In the genomic region with DNA sequence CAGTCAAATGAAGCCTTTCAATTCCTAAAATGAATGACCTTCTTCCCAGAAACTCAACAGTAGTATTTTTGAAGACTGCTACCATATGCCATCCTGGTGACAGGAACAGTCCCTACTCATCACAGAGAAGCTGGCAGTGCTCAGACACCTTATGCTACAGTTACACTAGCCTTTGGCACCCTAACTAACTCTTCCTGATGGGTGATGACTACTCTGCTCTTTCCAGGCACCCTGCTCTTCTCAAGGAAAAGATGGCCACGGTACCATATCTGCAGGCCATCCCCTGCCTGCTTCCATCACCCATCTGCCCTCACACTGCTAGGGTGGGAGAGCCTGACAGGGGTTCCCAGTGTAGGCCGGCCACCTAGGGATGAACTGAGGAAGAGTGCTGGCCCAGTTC, we compare ENCODE assay signal across 21 mouse cellular contexts. TPM values are rescaled to one million over a fixed set of nuclear protein-coding genes. Genes with fewer than 3 reads are reported as not detected.
DNase-seq lines count a peak whose midpoint lies in the region; ATAC-seq and TF ChIP-seq lines count a peak whose summit lies in the region.
"Had no signal": no experiment of that assay in that cellular context is flagged by ENCODE, and none has a peak within 500 bp of the region (broad histone marks: within the 10 kb centered on the region; RNA-seq: fewer than 3 reads in every experiment).

No protein-coding gene starts in this region.

- no peak overlapping the region; the same call in 1 of the 2 replicates for H3K27ac ChIP-seq in cerebellum, adult 2 months (ENCODE audit: insufficient read depth, low read length)
- H3K27ac ChIP-seq: embryonic facial prominence, embryonic 13.5 days; forebrain, embryonic 13.5 days; hindbrain, embryonic 12.5 days had no signal

- ATAC-seq in cerebellum, adult (ENCODE audit: insufficient number of reproducible peaks, low FRiP score, low TSS enrichment), result peak; percentile 59
- ATAC-seq: CD4-positive, CD25-positive, alpha-beta regulatory T cell, adult 4 months; forebrain, embryonic 13.5 days; hindbrain, embryonic 16.5 days; inflammation-experienced regulatory T-cells, adult 6 months; intestine, postnatal 0 days had no signal

- H3K4me1 ChIP-seq in cerebellum, adult 2 months (ENCODE audit: control insufficient read depth, insufficient read depth, low read length), result peaks cover 14% of the 10 kb centered on the region

- no peak for TF ChIP-seq CTCF in cerebellum, adult 2 months (IDR thresholded peaks at IDR 0.05; ENCODE audit: borderline replicate concordance, insufficient read depth, low read depth, low read length)

- no peak overlapping the region for H3K4me3 ChIP-seq in cerebellum, adult 2 months (replicated peaks; ENCODE audit: insufficient read depth, low read depth, low read length)
- H3K4me3 ChIP-seq: embryonic facial prominence, embryonic 13.5 days; forebrain, embryonic 13.5 days; hindbrain, embryonic 12.5 days had no signal

- DNase-seq in cerebellum, postnatal 4 days (ENCODE audit: low spot score in 2 of 2), result no peak
- peak; percentile 22 for DNase-seq in layer of hippocampus, adult 9-11 months
- DNase-seq in layer of hippocampus, postnatal 10 days (ENCODE audit: low spot score in 2 of 2), result no peak
- DNase-seq in cerebellum, adult 2 months, result peak; percentile 55 to 83
- DNase-seq in cerebellum, postnatal 10 days, result peak; percentile 15 to 26
- DNase-seq in right cerebral cortex, postnatal 14 days, result no peak
- DNase-seq in adrenal gland, postnatal 14 days, result no peak
- DNase-seq: adrenal gland, postnatal 10 days; B cell, adult 2 months; heart, postnatal 10 days; heart, postnatal 4 days; kidney, adult 8-10 months had no signal

- no peak for TF ChIP-seq POLR2A in cerebellum, adult 2 months (IDR thresholded peaks at IDR 0.05; ENCODE audit: borderline replicate concordance, insufficient read depth, low read length)

- WGBS in cerebellum, adult 2 months, result 21% methylated on average over 2 of the region's 2 CpGs

- H3K27me3 ChIP-seq in cerebellum, adult 2 months (ENCODE audit: control insufficient read depth, insufficient read depth, low read length), result no peaks in the 10 kb centered on the region
- H3K27me3 ChIP-seq: embryonic facial prominence, embryonic 13.5 days; forebrain, embryonic 13.5 days; hindbrain, embryonic 12.5 days had no signal

RNA-seq across cellular contexts. Expression of a gene that starts 53.4 kb away (rescaled TPM):
- 1 to 10 TPM; 6.6 to 8.0 TPM for total RNA-seq in layer of hippocampus, postnatal 10 days (2021)
- polyA plus RNA-seq in cerebellum, adult 2 months (2012; rRNA removed), result 2.1 and 3.3 TPM in 2 replicates
- total RNA-seq in adrenal gland, postnatal 14 days (2021), result 17.2 and 20.7 TPM in 2 replicates
- polyA plus RNA-seq: G1E had no signal

Comparison
In these comparisons a context has a peak if more than half of its experiments do, and no peak if none do; other contexts are left out.
1. DNase-seq: peak in layer of hippocampus, adult 9-11 months (single experiment), cerebellum, adult 2 months (2 of 2) and cerebellum, postnatal 10 days (2 of 2); none in cerebellum, postnatal 4 days (0 of 2), layer of hippocampus, postnatal 10 days (0 of 2), right cerebral cortex, postnatal 14 days (single experiment) and adrenal gland, postnatal 14 days (single experiment).